Mouse (Mus musculus) testis, postnatal 14 days (tissue): ENCODE results near the gene Top1.
A peak's percentile ranks its signal among the peaks of the same experiment; 100 is the strongest.

Source experiments
- DNase-seq: peaks from one replicate; pipeline ENCODE4 v3.0.0; 2021; ENCODE audit warnings: low spot score

Gene Top1

DNA sequence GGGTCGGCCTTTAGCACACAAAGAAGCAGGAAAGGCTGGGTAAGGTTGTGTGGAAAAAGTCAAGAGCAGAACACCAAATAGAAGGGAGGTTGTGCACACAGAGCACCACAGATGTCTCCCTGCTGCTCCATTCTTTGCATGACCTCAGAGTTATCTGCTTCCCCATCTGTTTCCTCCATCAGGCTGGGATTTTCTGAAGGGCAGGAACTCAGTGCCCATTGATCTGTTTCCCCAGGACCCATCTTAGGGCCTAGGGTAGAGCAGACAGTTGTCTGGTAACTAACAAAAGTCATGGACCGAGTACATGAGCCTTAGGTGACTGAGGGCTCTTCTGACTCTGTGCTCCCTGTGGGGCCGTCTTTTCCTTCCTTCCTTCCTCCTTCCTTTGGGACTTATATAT is 95.9 kb downstream of the Top1 start:
- DNase-seq: no peak

GRCm38 (mm10) chr2:160742161-160742609 is 96.5 kb downstream of the Top1 start:
- no peak for DNase-seq

DNA sequence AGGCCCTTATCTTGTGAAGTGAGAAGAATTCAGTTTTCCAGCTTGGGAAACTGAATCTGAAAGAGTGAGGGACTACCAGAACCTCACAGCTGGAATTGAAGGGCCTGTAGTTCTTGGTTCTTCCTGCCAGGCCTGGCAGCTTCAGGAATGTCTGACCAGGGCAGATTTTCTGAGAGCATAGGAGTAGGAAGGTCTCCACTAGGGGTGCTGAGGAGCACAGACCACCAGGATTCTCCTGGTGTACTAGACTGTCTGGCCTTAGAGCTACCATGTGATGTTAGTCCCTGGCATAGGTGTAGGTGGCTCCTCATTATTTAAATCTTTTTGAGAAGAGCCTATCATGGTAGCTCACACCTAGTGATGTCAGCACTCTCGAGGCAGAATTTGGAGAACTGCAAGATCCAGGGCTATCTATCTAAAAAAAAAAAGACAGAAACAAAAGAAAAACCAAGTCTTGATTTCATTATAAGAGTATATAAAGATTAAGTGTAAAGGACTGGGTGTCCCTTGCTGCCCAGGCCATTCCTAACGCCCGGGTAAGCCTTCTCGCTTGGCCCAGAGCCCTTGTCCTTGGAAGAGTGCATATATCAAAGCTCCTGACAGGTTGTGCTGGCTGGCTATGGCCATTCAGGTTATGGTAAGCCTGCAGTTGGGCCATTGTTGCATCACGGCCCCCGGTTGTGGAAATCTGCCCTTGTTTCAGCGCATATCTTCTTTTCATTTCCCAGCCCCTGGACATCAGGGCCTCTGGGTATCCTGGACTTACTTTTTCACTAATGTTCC is 98.5 kb downstream of the Top1 start:
- DNase-seq: peak; percentile 42

GRCm38 (mm10) chr2:160744823-160745210 is 99.1 kb downstream of the Top1 start:
- no peak for DNase-seq

DNA sequence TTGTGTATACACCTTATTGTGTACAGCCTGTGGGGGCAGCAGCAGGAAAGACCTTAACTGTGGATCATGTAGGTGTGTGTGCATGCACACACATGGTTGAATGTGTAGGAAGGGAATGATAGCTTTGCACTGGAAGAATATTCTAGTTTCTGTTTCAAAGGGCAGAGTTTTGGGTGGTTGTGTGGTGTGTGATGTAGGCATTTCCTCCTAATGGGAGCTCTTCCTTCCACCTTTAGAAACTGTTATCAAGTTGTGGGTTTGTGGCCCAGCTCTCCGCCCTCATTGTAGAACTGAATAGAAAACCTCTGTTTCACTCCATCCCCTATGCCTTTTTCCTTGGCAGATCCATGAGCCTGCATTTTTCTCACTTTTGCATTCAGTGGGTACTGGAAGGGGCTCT is 99.8 kb downstream of the Top1 start:
- DNase-seq: no peak

GRCm38 (mm10) chr2:160746637-160747036 is 100.9 kb downstream of the Top1 start:
- DNase-seq: no peak

DNA sequence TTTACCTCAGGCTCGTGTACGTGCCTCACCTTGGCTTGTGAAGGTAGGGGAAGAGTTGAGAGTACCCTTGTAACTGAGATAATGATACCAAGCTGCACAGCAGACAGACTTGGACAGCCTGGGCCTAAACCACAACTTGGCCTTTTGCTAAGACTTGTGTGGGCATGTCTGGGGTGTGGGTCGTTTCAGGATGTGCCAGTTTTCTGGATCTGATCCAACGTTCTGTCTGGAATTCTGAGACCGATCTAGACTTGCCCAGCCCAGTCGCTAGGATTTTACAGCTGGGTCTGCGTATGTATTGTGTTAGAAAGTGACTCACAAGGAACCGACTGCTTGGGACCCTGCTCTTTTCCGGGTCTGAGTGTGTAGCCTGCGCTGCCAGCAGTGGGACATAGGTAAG is 101.4 kb downstream of the Top1 start:
- DNase-seq: no peak

DNA sequence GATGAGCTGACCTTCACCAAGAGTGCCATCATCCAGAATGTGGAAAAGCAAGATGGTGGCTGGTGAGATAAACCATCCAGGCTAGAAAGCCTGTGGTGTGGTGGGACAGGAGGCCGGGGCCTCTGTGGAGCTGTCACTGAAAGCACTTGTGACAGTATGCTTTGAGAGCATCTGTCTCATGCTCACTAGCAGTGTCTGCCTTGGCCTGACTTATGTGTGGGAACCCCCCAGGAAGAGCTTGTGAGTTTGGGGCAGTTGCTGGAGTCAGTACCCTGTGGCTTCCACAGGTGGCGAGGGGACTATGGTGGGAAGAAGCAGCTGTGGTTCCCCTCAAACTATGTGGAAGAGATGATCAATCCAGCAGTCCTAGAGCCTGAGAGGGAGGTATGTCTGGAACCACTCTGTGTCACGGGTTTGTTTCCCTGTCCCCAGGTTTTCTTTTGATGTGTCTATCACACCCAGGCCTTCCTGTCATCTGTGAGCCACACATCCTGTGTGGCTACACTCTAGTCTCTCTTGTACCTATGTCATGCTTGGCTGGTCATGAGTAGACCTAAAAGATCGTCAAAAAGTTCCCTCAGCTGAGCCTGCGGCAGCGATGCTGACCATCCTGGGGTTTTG is 111.0 kb downstream of the Top1 start:
- DNase-seq: no peak

DNA sequence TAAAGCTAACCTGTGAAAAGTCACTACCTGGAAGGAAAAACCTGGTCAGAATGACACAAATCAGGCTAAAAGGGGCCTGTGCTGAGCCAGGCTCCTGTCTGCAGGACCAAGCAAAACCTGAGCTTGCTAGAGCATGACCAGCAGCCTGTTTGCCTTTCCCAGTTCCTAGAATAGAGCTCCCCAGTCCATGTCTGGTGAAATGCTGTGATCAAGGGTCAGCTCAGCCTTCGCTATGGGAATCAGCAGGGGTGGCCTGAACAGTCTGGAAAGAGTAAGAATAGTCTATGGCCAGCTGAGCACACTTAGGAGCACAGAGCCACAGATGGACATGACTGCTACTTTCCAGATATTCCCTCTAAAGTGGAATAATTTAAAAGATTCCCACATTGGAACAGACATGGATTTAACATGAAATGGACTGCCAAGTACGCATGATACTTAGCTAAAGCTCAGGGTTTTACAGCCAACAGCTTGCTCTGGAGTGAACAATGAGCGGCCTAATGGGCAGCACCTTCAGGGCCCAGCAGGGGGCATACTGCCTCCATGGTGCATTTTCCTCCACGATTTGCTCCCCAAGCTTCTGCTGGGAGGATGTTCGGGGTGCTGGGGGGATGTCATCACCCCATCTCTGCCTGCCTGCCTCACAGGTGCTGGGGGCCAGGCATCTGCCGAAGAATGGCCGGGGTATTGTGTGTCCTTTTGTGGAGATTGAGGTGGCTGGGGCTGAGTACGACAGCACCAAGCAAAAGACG is 114.9 kb downstream of the Top1 start:
- DNase-seq: no peak

DNA sequence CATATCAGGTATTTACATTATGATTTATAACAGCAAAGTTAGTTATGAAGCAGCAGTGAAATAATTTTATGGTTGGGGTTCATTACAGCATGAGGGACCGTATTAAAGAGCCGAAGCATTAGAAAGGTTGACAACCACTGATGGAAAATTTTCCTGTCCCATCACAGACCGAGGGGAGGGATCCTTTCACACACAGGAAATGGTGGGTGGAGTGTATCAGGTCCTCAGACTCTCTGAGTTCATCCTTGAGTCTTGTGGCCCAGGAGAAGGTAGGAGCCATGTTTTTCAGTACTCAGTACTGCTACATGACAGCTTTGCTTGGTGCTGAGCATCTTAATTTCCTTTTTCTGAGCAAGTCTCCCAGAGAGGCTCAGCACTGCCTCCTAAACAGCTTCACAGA is 118.1 kb downstream of the Top1 start:
- no peak for DNase-seq

DNA sequence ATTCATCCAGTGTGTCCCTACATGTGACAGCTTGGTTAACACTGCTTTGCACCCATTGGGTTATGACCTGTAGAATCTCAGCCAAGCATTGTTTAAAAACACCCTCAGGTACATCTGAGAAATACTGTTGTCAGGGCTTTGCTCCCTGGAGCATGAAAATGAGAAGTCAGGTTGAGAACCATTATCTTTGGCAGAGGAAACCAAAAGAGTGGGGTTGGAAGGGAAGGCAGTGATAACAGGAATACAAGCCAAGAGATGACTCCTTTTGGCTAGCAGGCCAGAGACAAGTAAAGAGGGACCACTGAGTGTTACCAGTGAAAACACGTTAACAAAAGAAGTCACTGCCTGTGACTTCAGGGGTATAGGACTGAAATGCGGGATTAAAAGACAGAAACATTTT is 118.7 kb downstream of the Top1 start:
- no peak for DNase-seq

DNA sequence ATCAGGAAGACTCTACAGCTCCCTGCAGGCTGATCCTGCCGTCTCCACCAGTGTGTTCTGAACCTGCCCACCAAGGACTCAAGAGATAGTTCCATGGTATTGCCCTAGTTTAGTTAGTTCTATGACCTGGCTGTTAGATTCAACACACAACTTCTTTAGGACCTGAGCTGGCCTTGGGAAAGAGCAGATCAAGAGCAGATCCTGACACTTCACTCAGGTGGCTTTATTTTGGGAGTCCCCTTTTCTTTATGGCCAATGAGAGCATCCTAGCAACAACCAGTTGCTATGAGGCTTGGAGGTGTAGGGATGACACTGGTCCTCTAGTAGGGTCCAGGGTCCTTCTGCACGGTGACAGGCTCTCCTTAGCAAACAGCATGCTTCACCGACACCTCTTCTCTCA is 119.4 kb downstream of the Top1 start:
- no peak for DNase-seq

DNA sequence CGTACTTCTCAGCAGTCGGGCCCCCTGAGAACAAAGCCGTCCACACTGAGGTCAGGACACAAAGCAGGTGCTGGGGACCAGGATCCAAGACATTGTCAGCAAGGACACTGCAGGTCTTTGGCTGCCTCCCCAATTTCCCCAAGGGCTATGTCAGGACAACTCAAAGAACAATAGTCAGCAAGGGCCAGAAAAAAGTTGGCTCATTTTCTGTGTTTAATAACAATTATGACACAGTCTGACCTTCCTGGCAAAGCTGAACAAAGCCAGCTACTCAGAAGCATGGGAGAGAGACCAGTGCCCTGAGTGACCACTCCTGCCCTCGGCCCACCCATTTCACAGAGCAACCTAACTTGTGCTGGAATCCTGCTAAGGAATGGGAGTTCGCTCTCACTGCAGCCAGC is 120.7 kb downstream of the Top1 start:
- peak; percentile 73 for DNase-seq

GRCm38 (mm10) chr2:160767201-160767600 is 121.5 kb downstream of the Top1 start:
- DNase-seq: no peak

DNA sequence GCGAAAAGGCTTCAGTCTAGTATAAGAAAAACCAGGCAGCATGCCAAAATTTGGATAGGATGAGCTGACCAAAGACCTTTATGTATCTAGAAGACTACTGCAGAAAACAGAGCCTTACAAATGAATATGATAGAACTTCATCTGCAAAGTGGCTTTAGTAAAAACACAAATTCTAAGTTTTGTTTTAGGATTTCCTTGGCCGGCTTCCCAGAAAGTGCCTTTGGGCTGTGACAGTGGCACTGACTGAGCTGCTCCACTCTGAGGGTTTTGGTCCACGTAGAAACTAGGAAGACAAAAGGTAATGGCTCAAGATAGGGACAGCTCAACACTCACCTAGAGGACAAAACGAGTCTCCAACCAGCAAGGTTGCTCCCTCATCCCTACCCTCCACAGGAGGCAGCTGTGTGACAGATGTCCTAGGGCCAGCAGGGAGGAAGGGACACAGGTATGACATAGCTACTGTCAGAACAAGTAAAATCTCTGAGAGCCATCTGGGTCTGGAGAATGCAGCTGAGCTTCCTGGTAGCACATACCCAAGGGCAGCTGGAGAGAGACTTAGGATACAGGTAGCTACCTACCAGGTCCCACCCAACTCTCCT is 122.5 kb downstream of the Top1 start:
- DNase-seq: no peak

GRCm38 (mm10) chr2:160768997-160769396 is 123.3 kb downstream of the Top1 start:
- DNase-seq: no peak

- DNase-seq: no peak
Measured at GRCm38 (mm10) chr2:160770409-160770808, 124.7 kb downstream of the Top1 start.

- DNase-seq: no peak
Measured at GRCm38 (mm10) chr2:160770871-160771270, 125.2 kb downstream of the Top1 start.

DNA sequence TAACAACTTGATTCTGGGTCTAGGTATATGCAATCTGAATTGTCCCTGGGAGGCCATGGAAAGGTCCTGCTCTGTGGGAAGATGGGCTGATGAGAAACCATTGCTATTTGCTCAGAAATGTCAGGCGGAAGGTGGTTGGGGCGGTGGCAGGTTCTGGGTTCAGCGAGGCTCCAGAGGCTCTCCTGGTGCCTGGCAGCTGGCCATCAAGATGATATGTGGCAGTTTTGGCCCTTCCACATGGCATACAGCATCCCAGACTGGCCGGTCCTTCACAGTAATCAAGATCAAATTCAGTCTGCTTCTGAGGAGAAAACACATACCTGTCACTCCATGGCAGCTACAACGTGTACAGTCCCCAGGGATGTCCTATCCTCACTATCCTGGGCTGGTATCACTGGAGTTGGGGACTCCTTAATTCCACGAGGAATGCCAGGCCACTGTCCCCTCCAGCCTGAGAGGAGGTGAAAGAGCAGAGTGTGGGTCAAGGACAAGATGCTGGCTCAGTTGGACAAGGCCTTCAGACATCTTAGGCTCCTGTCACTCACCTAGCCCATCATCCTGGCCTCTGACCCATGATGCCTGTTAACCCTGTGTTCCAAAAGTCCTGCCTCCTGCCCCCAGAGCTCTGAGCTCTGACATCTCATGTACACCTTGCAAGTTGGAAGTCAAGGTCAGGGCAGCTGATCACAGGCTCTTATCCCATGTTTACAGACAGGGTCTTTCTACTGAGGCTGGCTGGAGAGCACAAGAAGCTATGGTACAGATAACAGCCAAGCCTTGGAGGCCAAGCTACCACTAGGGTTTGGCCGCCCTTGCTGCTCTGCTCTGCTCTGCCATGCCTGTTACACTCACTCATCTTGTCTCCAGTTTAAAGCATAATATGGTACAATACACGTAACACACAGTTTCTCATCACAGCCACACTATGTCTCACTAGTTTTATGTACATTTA is 125.9 kb downstream of the Top1 start:
- DNase-seq: no peak
